Mouse (Mus musculus) c-Kit-positive CD71-positive TER-119-negative erythroid progenitor cells, embryonic 14.5 days (primary cell): ENCODE measurements around the gene Gm9508.
"Not testable (repeated sequence)": the region's sequence is repeated elsewhere in the genome, so short reads cannot be mapped to it uniquely, and the experiment has no call there.

ENCODE experiments used
- DNase-seq: peaks from one replicate; pipeline ENCODE4 v3.0.0-alpha.2; 2013; ENCODE audit warnings: low read depth

Gene Gm9508

DNA sequence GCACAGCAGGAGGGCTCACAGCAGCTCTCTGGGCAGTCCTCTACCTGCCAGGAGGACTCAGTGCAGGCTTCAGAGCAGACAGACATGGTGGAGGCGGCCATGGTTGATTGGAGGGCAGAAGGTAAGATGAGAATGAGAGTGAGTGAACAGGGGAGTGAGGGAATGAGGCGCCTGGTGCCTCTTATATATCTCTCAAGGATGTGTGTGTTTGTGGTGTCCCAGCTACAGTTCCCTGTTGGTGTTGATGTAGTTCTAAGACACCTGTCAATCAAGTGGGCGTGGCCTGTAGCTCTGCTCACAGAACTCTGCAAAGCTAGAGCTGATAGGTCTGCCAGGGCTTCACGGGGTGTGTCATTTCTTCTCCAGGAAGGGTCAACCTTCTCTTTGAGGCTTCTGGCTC lies at the start of gene Gm9508:
Gene Gm9508, minus strand, starts transcription at position 101 of the 400 bp plus-strand sequence.
- peak; percentile 5 for DNase-seq

DNA sequence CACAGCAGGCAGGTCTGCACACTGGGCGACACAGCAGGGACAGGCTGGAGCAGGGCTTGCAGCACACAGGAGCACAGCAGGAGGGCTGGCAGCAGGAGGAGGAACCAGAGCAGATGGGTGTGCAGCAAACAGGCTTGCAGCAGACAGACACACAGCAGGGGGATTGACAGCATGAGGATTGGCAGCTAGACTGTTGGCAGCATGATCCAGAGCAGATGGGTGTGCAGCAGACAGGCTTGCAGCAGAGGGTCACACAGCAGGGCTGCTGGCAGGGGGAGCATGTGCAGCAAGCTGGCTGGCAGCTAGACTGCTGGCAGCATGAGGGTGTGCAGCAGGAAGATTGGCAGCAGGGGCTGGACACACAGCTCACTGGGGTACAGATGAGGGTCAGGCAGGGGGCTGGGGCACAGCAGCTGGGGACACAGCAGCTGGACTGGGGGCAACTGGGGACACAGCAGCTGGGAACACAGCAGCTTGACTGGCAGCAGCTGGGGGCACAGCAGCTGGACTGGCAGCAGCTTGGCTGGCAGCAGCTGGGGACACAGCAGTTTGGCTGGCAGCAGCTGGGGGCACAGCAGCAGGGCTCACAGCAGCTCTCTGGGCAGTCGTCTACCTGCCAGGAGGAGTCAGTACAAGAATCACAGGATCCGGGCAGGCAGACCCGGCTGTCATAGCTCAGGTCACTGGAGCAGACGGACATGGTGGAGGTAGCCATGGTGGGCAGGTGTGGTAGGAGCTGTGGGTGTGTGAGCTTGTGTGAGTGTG lies 45.1 kb upstream of the Gm9508 start, which contains the start of gene Gm18596:
Gene Gm18596, minus strand, starts transcription at position 715 of the 765 bp plus-strand sequence.
- not testable (repeated sequence) for DNase-seq

DNA sequence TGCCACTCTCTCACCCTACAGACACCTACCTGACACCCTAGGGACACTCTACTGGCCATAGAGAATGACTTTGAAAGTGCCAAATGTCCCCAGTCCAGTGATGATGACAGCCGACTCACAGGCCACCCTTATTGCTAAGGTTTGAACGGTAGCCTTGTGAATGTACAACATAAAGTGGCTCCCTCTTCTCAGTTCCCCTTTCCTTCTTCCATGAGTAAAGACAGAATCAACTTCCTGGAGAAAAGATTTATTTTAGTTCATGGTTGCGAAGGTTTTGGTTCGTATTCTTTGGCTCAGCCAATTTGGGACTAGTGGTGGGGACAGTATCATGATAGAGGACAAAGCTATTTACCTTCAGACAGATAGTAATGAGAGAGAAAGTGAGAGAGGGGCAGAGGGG lies 41.9 kb upstream of the Gm9508 start:
- no peak for DNase-seq

DNA sequence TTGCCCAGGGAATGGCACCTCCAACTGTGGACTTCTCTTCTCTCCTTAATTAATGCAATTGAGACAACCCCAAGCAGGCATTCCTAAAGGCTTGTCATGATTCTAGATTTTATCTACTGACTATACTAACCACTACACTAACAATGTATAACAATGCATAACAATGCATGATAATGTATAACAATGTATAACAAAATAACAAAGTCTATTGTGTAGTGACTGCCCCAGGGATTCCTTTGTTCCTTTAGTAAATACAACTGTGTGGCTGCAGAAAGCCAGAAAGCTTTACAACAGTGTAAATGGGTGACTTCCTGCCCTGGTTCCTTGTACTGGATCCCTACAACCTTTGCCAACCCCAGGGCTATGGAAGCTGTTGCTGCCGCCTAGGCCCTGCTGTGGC lies 38.9 kb upstream of the Gm9508 start:
- no peak for DNase-seq

DNA sequence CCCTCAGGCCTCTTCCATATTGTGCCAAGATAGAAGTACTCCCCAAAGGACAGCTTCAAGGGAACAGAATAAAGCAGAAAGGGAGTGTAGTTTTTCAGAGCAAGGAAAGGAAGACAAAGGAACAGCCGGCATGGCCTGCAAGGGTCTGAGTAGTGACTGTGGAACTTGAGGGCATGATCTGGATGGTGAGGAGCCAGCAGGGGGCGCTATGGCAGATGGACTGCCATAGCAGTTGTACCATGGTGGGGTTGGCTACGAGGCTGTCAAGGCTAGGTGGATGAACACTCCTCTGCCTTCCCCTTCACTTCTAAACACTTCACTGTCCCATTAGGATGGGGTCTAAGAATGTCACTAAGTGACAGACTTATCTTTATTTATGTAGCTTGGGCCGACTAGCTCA lies 32.2 kb upstream of the Gm9508 start:
- peak; percentile 9 for DNase-seq

DNA sequence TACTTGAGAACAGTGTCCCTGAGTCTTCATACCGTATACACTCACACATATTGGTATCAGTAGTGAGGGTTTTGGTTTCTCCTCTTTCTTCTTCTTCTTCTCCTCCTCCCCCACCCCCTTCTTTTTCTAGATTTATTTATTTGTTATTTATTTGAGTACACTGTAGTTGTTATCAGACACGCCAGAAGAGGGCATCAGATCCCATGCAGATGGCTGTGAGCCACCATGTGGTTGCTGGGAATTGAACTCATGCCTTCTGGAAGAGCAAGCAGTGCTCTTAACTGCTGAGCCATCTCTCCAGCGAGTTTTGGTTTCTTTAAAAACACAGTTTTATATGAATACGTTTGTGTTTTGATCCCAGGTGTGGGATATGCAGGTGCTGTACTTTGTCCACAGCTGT lies 31.2 kb upstream of the Gm9508 start:
- no peak for DNase-seq

DNA sequence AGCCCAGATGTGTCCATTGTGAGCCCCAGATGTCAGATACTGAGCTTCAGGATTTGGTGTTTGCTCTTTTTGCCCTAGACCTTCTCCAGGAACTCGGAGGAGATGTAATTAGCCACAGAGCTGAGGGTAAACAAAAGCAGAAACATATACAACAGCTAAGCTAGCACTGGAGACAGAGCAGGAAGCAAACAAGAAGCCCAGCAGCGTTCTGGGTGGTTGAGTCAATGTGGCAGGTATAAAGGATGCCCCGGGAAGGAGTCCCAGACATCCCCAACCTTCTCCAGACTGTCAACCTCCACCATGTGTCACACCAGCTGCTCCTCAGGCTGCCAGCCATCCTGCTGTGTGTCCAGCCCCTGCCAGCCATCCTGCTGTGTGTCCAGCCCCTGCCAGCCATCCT lies 29.2 kb upstream of the Gm9508 start, which contains the start of gene Gm10100:
Gene Gm10100, plus strand, starts transcription at position 301 of the 400 bp plus-strand sequence.
- no peak for DNase-seq

DNA sequence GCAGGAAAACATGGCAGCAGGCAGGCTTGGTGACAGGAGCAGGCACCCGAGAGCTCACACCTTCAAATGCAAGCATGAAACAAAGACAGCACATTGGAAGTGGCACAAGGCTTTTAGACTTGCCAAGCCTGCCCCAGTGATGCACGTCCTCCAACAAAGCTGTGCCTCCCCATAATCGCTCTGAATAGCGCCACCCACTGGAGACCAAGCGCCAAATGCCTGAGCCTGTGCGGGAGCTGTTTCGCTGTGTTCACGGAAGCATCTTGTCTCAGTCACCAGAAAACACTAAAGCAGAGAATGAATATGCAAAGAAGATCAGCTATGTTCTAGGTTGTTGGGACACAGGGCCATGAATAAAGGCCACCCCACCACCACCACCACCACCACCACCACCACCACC lies 27.8 kb upstream of the Gm9508 start:
- no peak for DNase-seq

DNA sequence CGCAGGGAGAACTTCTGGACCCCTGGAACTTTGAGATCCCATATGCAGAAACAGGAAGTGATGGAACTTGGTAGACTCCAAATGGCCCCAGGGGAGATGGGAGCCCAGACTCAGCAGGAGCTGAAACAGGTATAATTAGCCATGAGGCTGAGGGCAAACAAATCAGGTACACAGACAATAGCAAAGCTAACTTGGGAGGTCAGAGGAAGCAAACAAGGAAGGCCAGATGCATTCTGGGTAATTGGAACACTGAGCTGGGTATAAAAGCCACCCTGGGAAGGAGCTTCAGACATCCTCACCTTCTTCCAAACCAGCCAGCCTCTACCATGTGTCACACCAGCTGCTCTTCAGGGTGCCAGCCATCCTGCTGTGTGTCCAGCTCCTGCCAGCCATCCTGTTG lies 23.3 kb upstream of the Gm9508 start, which contains the start of gene Krtap12-1:
Gene Krtap12-1, plus strand, starts transcription at position 301 of the 400 bp plus-strand sequence.
- DNase-seq: not testable (repeated sequence)

DNA sequence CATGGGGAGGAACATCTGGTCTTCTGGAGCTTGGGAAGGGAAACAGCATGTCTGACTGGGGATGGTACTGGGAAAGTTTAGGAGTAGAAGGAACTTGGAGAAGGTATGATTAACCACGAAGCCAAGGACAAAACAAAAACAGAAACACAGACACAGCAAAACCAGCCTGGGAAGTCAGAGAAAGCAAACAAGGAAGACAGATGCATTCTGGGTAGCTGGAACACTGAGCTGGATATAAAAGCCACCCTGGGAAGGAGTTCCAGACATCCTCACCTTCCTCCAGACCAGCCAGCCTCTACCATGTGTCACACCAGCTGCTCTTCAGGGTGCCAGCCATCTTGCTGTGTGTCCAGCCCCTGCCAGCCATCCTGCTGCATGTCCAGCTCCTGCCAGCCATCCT lies 18.5 kb upstream of the Gm9508 start, which contains the start of gene Gm10142:
Gene Gm10142, plus strand, starts transcription at position 301 of the 400 bp plus-strand sequence.
- DNase-seq: no peak

DNA sequence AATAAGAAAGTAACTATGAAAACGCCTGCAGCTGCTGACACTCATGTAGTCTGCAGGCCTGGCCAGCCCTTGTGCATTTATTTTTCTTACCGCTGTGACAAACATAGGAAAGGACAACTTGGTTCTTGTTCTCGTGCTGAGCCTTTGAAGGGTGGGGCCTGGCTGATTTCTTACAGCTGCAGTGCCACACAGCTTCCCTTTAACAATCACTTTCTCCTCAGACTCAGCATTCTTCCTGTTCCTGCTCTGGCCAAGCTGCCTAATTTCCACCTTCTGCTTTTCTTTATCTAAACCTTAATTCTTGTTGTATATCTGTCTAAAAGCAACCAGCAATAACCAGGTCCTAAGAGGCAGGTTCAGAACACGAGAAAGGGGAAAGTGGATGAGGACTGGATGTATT lies 16.7 kb upstream of the Gm9508 start:
- DNase-seq: no peak

DNA sequence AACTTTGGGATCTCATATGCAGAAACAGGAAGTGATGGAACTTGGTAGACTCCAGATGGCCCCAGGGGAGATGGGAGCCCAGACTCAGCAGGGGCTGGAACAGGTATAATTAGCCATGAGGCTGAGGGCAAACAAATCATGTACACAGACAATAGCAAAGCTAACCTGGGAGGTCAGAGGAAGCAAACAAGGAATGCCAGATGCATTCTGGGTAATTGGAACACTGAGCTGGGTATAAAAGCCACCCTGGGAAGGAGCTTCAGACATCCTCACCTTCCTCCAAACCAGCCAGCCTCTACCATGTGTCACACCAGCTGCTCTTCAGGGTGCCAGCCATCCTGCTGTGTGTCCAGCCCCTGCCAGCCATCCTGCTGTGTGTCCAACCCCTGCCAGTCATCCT lies 14.1 kb upstream of the Gm9508 start, which contains the start of gene Gm10024:
Gene Gm10024, plus strand, starts transcription at position 301 of the 400 bp plus-strand sequence.
- DNase-seq: not testable (repeated sequence)

DNA sequence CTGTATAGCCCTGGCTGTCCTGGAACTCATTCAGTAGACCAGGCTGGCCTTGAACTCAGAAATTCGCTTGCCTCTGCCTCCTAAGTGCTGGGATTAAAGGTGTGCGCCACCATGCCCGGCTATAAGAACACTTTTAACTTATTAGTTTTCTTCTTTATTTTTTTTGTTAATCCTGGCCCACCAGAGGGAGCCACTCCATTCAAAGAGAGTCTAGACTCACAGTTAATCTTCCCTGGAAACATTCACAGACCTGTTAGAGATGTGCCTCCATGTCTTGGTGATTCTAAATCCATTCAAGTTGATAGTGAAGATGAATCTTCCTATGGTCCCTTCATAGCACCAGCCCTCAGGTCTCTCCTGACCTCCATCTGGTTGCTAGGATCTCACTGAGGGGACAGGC lies 12.8 kb upstream of the Gm9508 start:
- DNase-seq: no peak

DNA sequence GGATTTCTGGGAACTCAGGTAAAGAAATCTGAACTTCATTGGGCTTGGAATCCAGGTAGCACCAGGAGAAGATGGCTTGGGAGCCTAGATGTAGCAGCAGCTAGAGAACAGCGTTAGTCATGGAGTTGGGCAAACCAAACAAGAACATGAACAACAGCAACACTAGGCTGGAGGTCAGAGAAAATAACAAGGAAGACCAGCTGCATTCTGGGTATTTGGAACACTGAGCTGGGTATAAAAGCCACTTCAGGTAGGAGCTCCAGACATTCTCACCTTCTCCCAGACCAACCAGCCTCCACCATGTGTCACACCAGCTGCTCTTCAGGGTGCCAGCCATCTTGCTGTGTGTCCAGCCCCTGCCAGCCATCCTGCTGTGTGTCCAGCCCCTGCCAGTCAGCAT lies 9.3 kb upstream of the Gm9508 start, which contains the start of gene Gm10272:
Gene Gm10272, plus strand, starts transcription at position 301 of the 400 bp plus-strand sequence.
- DNase-seq: no peak

DNA sequence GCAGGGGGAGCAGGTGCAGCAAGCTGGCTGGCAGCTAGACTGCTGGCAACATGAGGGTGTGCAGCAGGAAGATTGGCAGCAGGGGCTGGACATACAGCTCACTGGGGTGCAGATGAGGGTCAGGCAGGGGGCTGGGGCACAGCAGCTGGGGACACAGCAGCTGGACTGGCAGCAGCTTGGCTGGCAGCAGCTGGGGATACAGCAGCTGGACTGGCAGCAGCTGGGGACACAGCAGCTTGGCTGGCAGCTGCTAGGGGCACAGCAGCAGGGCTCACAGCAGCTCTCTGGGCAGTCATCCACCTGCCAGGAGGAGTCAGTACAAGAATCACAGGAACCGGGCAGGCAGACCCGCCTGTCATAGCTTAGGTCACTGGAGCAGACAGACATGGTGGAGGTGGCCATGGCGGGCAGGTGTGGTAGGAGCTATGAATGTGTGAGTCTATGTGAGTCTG lies 6.7 kb downstream of the Gm9508 start, which contains the start of gene Gm19402:
Gene Gm19402, minus strand, starts transcription at position 402 of the 452 bp plus-strand sequence.
- DNase-seq: not testable (repeated sequence)

DNA sequence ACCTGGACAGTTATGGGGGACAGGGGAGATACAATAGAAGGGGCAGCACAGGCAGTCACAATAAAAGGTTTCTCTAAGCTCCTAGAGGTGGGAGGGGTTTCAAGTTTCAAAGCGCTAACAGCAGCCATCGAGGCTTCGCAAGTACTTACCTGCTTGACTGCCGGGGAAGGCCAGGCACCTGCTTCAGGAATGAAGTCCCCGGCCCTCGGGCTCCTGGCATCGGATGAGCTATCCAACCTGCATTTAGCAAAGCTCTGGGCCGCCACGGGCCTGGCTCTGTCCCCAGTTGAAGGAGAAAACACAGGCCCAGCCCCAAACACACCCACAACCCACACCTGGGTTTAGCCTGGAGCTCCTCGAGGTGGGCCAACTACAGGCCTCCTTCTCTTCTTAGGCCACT lies 10.0 kb downstream of the Gm9508 start:
- DNase-seq: no peak

DNA sequence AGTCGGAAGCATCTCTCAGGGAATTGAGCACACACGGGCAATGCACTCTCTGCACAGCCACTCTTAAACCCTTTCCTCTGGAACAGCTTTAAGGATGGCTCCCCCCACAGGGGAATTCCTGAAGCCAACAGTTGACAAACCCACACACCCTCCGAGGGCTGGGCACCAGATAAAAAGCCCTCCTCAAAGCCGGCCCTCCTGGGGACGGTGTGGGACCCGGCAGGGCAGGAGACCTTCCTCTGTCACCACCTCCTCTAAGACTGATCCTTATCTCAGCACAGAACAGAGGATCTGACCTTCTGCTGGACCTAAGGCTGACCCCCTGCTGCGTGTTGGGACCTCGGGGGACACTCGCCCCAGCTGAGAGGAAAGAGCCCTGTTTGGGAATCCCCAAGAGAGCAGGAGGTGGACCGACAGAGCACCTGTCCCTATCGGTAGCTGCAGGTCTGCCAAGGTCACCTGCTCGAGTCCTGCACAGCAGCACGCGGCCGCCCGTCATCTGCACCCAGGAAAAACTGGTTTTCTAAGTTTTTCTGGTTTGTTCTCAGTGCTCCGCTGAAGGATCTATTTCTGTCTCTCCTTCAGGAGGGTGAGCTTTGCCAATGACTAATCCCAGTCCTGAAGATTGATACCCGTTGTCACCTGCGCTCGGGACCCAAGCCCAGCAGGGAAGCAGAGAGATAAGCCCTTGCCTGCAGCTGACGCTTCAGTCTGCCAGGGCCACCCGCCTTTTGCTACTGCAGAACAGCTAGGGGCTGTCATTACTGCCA lies 11.0 kb downstream of the Gm9508 start, which contains the start of gene Tspear:
Gene Tspear, plus strand, starts transcription at position 675 of the 770 bp plus-strand sequence.
- no peak for DNase-seq

DNA sequence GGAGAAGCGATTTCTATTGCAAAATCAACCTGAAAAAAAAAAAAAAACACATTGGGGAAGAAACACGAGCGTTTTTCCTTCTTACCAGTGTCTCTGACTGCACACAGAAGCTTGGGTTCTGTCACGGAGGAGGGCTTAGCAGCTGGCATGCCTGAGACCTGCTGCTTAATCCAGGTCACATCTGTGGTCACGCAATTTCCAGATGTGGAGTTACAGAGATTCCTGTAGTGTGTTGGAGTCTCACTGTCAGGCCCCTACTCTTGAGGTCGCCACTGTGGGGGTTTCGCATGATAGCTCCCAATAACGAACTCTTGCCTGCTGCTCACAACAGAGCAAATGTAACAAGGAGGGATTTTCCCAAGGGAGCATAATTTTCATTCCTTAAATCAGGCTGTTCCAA lies 12.9 kb downstream of the Gm9508 start:
- DNase-seq: no peak

DNA sequence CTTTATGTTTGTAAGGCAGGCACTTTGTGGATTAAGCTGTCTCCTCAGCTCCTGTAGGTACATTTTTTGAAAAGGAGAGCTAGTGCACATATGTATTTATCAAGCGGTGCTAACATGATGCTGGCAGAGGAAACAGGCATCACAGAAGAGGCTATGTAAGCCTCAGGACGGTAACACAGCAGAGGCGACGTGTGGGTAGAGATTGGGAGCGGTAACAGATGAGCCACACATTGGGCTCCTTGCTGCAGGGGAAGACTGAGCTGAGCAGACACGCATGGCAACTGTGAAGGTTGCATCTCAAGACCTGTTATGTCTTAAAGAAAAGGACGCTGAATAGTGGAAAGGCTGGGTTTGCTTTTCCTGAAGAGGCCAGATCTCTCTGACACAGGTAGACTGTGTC lies 14.0 kb downstream of the Gm9508 start:
- DNase-seq: no peak

DNA sequence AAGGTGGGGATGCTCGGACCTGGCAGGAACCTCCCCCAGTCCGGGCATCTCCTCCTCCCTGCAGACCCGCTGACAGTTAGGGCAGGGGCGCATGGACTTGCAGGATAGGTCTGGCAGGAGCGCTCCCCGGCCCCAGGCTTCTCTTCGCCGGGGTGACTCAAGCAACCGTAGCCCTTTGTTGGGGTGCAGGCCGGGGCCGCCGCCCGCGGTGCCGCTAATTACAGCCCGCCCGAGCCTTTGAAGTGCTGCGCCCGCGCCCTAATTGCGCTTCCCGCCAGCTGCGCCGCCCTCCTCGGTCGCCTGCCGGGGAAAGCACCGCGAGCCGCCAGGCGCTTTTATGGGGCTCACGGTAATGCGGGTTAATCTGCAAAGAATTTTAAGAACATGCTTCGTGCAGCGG lies 19.5 kb downstream of the Gm9508 start:
- no peak for DNase-seq

DNA sequence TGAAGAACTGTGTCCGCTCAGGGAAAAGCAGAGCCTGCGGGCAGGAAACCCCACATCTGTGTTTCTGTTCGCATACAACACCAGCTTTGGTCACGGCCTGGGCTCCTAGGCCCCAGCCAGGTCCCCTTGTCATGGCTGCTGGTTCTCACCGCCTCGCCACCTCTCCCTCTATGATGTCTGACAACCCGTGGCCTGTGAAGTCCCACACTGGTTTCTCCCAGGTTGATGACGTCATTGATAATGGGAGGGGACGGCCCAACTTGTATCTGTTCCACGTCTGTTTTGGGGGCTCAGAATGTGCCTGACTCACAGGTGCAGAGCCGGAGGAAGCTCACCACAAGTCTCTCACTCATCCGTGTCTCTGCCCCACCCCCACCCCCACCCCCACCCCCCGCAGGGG lies 23.3 kb downstream of the Gm9508 start:
- DNase-seq: no peak

DNA sequence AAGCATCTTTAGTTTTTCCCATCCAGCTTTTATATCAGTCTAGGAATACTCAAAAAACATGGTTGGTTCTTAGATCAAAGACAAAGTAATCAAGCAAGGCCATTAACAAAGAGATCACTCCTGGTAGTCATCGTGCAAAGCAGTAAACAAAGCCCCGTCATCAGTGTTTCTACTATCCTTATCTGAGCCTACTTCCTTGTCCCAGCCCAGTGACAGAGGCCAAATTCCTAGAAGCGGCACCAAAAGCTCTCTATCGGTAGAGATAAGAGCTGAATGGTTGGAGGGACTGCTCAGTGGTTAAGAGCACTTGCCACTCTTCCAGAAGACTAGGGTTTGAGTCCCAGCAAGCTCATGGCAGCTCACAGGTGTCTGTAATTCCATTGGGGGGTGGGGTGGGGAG lies 25.5 kb downstream of the Gm9508 start:
- peak; percentile 57 for DNase-seq
